Comparison of ENCODE assay signal across 20 mouse cellular contexts in genomic region chr11:30235218-30235617, GRCm38 (mm10). TPM values are rescaled to one million over a fixed set of nuclear protein-coding genes. Genes with fewer than 3 reads are reported as not detected.
DNase-seq lines count a peak whose midpoint lies in the region; ATAC-seq and TF ChIP-seq lines count a peak whose summit lies in the region.
"Had no signal": no experiment of that assay in that cellular context is flagged by ENCODE, and none has a peak within 500 bp of the region (broad histone marks: within the 10 kb centered on the region; RNA-seq: fewer than 3 reads in every experiment).

No protein-coding gene starts in this region.

- peaks cover 12% of the 10 kb centered on the region for H3K36me3 ChIP-seq in heart, embryonic 10.5 days
- no peaks in the 10 kb centered on the region for H3K36me3 ChIP-seq in hindbrain, embryonic 12.5 days
- H3K36me3 ChIP-seq in hindbrain, embryonic 10.5 days = peaks cover 6% of the 10 kb centered on the region; the same call in 1 of the 2 replicates
- H3K36me3 ChIP-seq in midbrain, embryonic 15.5 days (replicated peaks) = no peaks in the 10 kb centered on the region
- peaks cover 5% of the 10 kb centered on the region; the same call in 1 of the 2 replicates for H3K36me3 ChIP-seq in midbrain, embryonic 13.5 days
- H3K36me3 ChIP-seq in myocyte (ENCODE audit: control insufficient read depth, insufficient read depth) = peaks cover 5% of the 10 kb centered on the region
- H3K36me3 ChIP-seq: embryonic facial prominence, embryonic 10.5 days; forebrain, embryonic 15.5 days had no signal

- no peak overlapping the region for H3K4me2 ChIP-seq in hindbrain, embryonic 12.5 days (replicated peaks)
- H3K4me2 ChIP-seq in midbrain, embryonic 15.5 days = no peak overlapping the region
- H3K4me2 ChIP-seq in midbrain, embryonic 13.5 days (replicated peaks) = no peak overlapping the region
- no peak overlapping the region for H3K4me2 ChIP-seq in myocyte (ENCODE audit: low read depth)
- H3K4me2 ChIP-seq: embryonic facial prominence, embryonic 12.5 days; forebrain, embryonic 13.5 days; forebrain, embryonic 15.5 days had no signal

- H3K27ac ChIP-seq in heart, embryonic 10.5 days = no peak overlapping the region
- H3K27ac ChIP-seq in hindbrain, embryonic 12.5 days = no peak overlapping the region
- H3K27ac ChIP-seq in hindbrain, embryonic 10.5 days = no peak overlapping the region
- no peak overlapping the region for H3K27ac ChIP-seq in midbrain, embryonic 15.5 days
- no peak overlapping the region for H3K27ac ChIP-seq in midbrain, embryonic 13.5 days
- H3K27ac ChIP-seq: embryonic facial prominence, embryonic 10.5 days; embryonic facial prominence, embryonic 12.5 days; forebrain, embryonic 13.5 days; forebrain, embryonic 15.5 days had no signal

- H3K9me3 ChIP-seq in heart, embryonic 10.5 days = no peaks in the 10 kb centered on the region
- H3K9me3 ChIP-seq in hindbrain, embryonic 12.5 days (replicated peaks) = no peaks in the 10 kb centered on the region
- H3K9me3 ChIP-seq in hindbrain, embryonic 10.5 days = no peaks in the 10 kb centered on the region
- H3K9me3 ChIP-seq in midbrain, embryonic 15.5 days = no peaks in the 10 kb centered on the region
- no peaks in the 10 kb centered on the region for H3K9me3 ChIP-seq in midbrain, embryonic 13.5 days
- H3K9me3 ChIP-seq: embryonic facial prominence, embryonic 10.5 days; embryonic facial prominence, embryonic 12.5 days; forebrain, embryonic 13.5 days; forebrain, embryonic 15.5 days had no signal

- WGBS in heart, embryonic 10.5 days = 75% methylated on average over 2 of the region's 2 CpGs
- WGBS in hindbrain, embryonic 12.5 days = 85% methylated on average over 2 of the region's 2 CpGs
- 78% methylated on average over 2 of the region's 2 CpGs for WGBS in hindbrain, embryonic 10.5 days
- 95% methylated on average over 2 of the region's 2 CpGs for WGBS in midbrain, embryonic 15.5 days
- 92% methylated on average over 2 of the region's 2 CpGs for WGBS in midbrain, embryonic 13.5 days

- H3ac ChIP-seq in myocyte (ENCODE audit: control insufficient read depth, insufficient read length) = no peak overlapping the region

- peaks cover 98% of the 10 kb centered on the region for H3K79me2 ChIP-seq in myocyte (ENCODE audit: control insufficient read depth, insufficient read depth)

- no peak overlapping the region for H3K9ac ChIP-seq in hindbrain, embryonic 12.5 days
- no peak overlapping the region for H3K9ac ChIP-seq in midbrain, embryonic 15.5 days
- no peak overlapping the region for H3K9ac ChIP-seq in midbrain, embryonic 13.5 days (replicated peaks)
- H3K9ac ChIP-seq: embryonic facial prominence, embryonic 12.5 days; forebrain, embryonic 13.5 days; forebrain, embryonic 15.5 days had no signal

- ATAC-seq in hindbrain, embryonic 12.5 days (ENCODE audit: low FRiP score) = 0 out of 2 replicates have a peak, but pooled peaks have one; percentile 2
- peak; percentile 35 for ATAC-seq in midbrain, embryonic 15.5 days (replicated peaks)
- no peak for ATAC-seq in midbrain, embryonic 13.5 days

- TF ChIP-seq POLR2A in myocyte (IDR thresholded peaks at IDR 0.05; ENCODE audit: insufficient read length, low read depth) = peak; percentile 32

- no peak overlapping the region for H3K4me3 ChIP-seq in heart, embryonic 10.5 days
- no peak overlapping the region for H3K4me3 ChIP-seq in hindbrain, embryonic 12.5 days
- no peak overlapping the region for H3K4me3 ChIP-seq in hindbrain, embryonic 10.5 days
- no peak overlapping the region for H3K4me3 ChIP-seq in midbrain, embryonic 15.5 days
- no peak overlapping the region for H3K4me3 ChIP-seq in midbrain, embryonic 13.5 days (replicated peaks)
- no peak overlapping the region for H3K4me3 ChIP-seq in myocyte
- H3K4me3 ChIP-seq: embryonic facial prominence, embryonic 10.5 days; embryonic facial prominence, embryonic 12.5 days; forebrain, embryonic 13.5 days; forebrain, embryonic 15.5 days had no signal

- peak; percentile 38 for DNase-seq in heart, embryonic 10.5 days (ENCODE audit: low spot score)
- no peak for DNase-seq in heart, postnatal 25 days (ENCODE audit: low spot score)
- no peak for DNase-seq in hindbrain, embryonic 10.5 days (ENCODE audit: low spot score)
- DNase-seq in right cerebral cortex, adult 2 months (ENCODE audit: low spot score in 2 of 2) = no peak
- DNase-seq: adrenal gland, adult 2 months; adrenal gland, postnatal 10 days; adrenal gland, postnatal 36 days; cerebellum, adult 11-12 months; cerebellum, adult 2 months; cerebellum, adult 9-10 months; cerebellum, postnatal 10 days; cerebellum, postnatal 25 days had no signal

- no peaks in the 10 kb centered on the region for H3K27me3 ChIP-seq in heart, embryonic 10.5 days (ENCODE audit: insufficient read depth, poor library complexity, severe bottlenecking)
- no peaks in the 10 kb centered on the region for H3K27me3 ChIP-seq in hindbrain, embryonic 12.5 days
- H3K27me3 ChIP-seq in hindbrain, embryonic 10.5 days (ENCODE audit: insufficient read depth, poor library complexity, severe bottlenecking) = no peaks in the 10 kb centered on the region
- H3K27me3 ChIP-seq in midbrain, embryonic 15.5 days (replicated peaks) = no peaks in the 10 kb centered on the region
- H3K27me3 ChIP-seq in midbrain, embryonic 13.5 days = no peaks in the 10 kb centered on the region
- no peaks in the 10 kb centered on the region for H3K27me3 ChIP-seq in myocyte (ENCODE audit: control insufficient read depth, insufficient read depth, insufficient read length)
- H3K27me3 ChIP-seq: embryonic facial prominence, embryonic 12.5 days; forebrain, embryonic 13.5 days; forebrain, embryonic 15.5 days had no signal

- intact Hi-C loops in heart, postnatal 25 days (cut with DNase I) = loop anchor here (5.0 kb wide), 1 partner anchor 422 kb away; no protein-coding TSS in a partner anchor

- H3K4me1 ChIP-seq in heart, embryonic 10.5 days = peaks cover 34% of the 10 kb centered on the region
- H3K4me1 ChIP-seq in hindbrain, embryonic 12.5 days = no peaks in the 10 kb centered on the region
- H3K4me1 ChIP-seq in hindbrain, embryonic 10.5 days (replicated peaks) = no peaks in the 10 kb centered on the region
- peaks cover 18% of the 10 kb centered on the region for H3K4me1 ChIP-seq in midbrain, embryonic 15.5 days
- H3K4me1 ChIP-seq in midbrain, embryonic 13.5 days (replicated peaks) = peaks cover 15% of the 10 kb centered on the region
- H3K4me1 ChIP-seq: embryonic facial prominence, embryonic 10.5 days had no signal

TF ChIP-seq in myocyte, 11 proteins besides CTCF, POLR2A, EP300 and RAD21:
- peak; percentile 3 for TF ChIP-seq TCF3 (IDR thresholded peaks at IDR 0.05; ENCODE audit: insufficient read length, low read depth)
- TF ChIP-seq SRF (IDR thresholded peaks at IDR 0.05; ENCODE audit: control insufficient read depth, insufficient read length, low read depth) = no peak
- TF ChIP-seq E2F4 (IDR thresholded peaks at IDR 0.05; ENCODE audit: insufficient read depth) = no peak
- peak in 1 of 3 experiments; percentile 77 for TF ChIP-seq MYOG (IDR thresholded peaks at IDR 0.05; ENCODE audit: control insufficient read depth in 1 of 3, insufficient read depth in 1 of 3, insufficient read length in 2 of 3, low read depth in 2 of 3)
- TF ChIP-seq USF1 (IDR thresholded peaks at IDR 0.05; ENCODE audit: low read depth) = no peak
- peak; percentile 48 for TF ChIP-seq POLR2AphosphoS2 (IDR thresholded peaks at IDR 0.05; ENCODE audit: insufficient read length, low read depth)
- no peak for TF ChIP-seq REST (IDR thresholded peaks at IDR 0.05; ENCODE audit: insufficient read depth, insufficient read length)
- peak in 2 of 3 experiments; percentile 55 to 70 for TF ChIP-seq MYOD1 (IDR thresholded peaks at IDR 0.05; ENCODE audit: control insufficient read depth in 1 of 3, insufficient read length in 2 of 3, low read depth in 2 of 3)
- TF ChIP-seq MAX (IDR thresholded peaks at IDR 0.05; ENCODE audit: low read depth) = no peak
- no peak for TF ChIP-seq CEBPB (IDR thresholded peaks at IDR 0.05; ENCODE audit: insufficient read depth, poor library complexity, severe bottlenecking)
- no peak for TF ChIP-seq TCF12 (IDR thresholded peaks at IDR 0.05; ENCODE audit: insufficient read depth, poor library complexity, severe bottlenecking)
TF ChIP-seq in myocyte: peak in this region for 4.

RNA-seq across cellular contexts. Expression of gene Sptbn1, which starts 32.8 kb away (rescaled TPM):
- polyA plus RNA-seq in heart, embryonic 10.5 days (2016; fragmentation: Nextera tagmentation; extraction: Ambion mirVana) = 115 and 137 TPM in 2 replicates
- 100 to 1,000 TPM; 487 to 529 TPM for total RNA-seq in heart, postnatal 25 days (2021)
- polyA plus RNA-seq in hindbrain, embryonic 12.5 days (2016; fragmentation: Nextera tagmentation; extraction: Ambion mirVana) = 120 and 122 TPM in 2 replicates
- 60.1 and 68.8 TPM in 2 replicates for polyA plus RNA-seq in hindbrain, embryonic 10.5 days (2016; fragmentation: Nextera tagmentation; extraction: Ambion mirVana)
- 175 and 176 TPM in 2 replicates for polyA plus RNA-seq in midbrain, embryonic 15.5 days (2015; fragmentation: Nextera tagmentation; extraction: Ambion mirVana)
- 121 and 136 TPM in 2 replicates for polyA plus RNA-seq in midbrain, embryonic 13.5 days (2015; fragmentation: Nextera tagmentation; extraction: Ambion mirVana)
- polyA plus RNA-seq in myocyte (2012; fragmentation: generic; extraction: Trizol) = 85.4 TPM
